Mouse (Mus musculus): ENCODE results near the gene Minos1. TPM values are rescaled to one million over a fixed set of nuclear protein-coding genes. Genes with fewer than 3 reads are reported as not detected.

Minos1 gene
- total RNA-seq, 2 experiments from 2014 or later: 352 to 357 TPM

DNA sequence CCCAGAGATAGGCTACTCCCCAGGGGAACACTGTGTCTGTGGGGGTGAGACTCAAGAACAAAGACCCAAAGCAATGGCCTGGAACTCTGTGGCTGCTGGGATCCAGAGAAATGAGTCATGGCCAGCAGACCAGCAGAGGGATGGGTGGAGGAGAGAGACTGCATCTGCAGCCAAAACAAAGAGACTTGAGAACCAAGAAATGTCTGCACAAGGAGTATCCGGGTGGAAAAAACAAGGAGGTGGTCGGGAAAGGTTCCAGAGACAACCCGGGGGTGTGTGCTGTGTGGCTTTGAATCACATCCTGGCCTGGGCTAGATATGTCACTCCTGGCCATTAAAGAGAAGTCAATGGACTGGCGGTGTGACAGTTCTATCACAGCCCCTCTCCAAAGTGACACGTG, 15.8 kb upstream of the Minos1 start:
- DNase-seq (ENCODE audit: low spot score in 2 of 2): no peak

DNA sequence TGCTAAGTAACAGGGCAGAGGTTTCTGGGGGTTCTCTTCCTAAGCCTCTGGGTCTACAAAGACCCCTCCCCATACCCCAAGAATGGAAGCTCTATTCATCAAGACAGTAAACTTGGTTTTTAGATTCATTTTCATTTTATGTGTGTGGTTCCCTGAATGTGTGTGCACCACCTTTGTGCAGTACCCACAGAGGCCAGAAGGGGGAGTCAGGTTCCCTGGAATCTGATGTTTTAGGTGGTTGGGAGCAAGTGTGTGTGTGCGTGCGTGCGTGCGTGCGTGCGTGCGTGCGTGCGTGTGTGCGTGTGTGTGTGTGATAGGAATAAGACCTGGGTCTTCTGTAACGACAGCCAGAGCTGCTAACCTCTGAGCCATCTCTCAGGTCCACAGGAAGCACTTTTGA, 14.2 kb upstream of the Minos1 start:
- no peak for DNase-seq (ENCODE audit: low spot score in 2 of 2)

DNA sequence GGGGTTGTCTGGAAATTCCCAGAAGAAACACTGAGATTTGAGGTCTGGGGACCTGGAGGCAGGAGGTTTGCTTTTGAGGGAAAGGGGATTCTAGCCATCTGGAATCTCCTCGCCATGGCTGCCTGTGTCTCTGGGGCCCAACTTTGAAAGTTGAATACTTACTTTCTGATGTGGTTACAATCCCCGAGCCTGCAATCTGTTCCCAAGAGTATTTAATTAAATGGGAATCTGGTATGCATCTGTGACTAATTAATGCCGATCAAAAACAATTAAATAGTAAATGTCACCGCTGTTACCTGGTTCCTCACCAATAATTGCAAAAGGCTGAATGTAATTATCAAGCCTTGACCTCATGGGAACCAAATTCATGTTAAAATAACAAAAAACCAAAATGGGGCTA, 13.7 kb upstream of the Minos1 start:
- DNase-seq (ENCODE audit: low spot score in 2 of 2): no peak

DNA sequence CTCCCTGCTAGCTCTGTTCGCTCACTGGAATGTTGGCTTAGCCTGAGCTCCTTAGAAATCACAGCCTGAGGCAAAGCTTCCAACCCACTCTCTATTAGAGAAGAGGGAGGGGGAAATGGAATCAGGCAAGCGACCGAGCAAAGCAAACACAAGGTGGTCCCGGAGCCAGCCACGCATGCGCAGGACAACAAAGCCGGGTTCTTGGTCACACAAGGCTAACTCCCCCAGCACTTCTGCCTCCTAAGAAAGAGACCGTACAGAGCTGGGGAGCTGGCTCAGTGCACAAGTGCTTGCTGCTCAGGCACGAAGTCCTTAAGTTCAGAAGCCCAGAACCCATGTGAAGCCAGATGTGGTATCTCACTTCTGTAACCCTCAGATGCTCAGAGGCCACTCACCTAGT, 12.1 kb upstream of the Minos1 start:
- no peak for DNase-seq (ENCODE audit: low spot score in 2 of 2)

DNA sequence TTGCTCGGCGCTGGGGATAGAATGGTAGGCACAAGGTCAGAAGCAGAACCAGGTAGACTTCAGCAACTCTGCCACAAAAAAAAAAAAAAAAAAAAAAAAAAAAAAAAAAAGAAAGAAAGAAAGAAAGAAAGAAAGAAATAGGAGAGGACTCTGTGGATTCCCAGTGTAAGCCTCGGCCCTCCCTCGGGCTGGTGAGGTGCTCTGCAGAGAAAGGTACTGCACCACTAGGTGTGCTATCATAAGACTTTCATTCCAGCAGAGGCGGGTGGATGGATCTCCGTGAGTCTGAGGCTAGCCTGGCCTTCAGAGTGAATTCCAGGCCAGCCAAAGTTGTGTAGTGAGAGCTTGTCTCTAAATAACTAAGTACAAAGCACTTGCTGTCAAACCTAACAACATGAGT, 10.9 kb upstream of the Minos1 start:
- DNase-seq (ENCODE audit: low spot score in 2 of 2): no peak

DNA sequence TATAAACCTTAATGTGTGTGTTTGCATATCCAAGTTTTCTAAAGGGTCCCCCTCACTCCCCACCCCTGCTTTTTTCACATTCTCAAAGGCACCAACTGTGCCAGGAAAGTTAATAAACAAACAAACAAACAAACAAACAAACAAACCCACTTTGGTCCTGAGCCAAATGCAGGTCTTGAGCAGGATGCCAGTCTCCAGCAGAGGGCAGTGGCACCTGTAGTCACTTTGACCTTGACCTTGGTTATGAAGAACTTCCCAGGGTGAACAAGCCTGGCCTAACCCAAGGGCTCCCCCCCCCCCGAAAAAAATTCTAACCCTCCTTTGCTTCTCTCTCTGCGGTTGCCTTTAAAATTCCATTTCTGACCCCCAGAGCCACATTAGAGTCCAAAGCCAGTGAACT, 9.4 kb upstream of the Minos1 start:
- no peak for DNase-seq (ENCODE audit: low spot score in 2 of 2)

DNA sequence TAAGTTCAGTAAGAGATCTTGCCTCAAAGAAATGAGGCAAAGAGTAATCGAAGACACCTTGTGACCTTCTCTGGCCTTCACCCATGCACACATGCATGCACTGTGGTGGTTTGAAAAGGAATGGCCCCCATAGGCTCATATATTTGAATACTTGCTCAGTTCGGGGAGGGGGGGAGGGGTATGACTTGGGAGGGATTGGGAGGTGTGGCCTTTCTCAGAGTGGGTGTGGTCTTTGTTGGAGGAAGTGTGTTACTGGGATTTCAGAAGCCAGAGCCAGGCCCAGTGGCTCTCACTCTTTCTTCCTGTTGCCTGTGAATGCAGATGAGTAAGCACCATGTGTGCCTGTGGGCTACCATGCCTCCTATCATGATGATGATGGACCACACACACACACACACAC, 5.1 kb upstream of the Minos1 start:
- no peak for DNase-seq (ENCODE audit: low spot score in 2 of 2)

DNA sequence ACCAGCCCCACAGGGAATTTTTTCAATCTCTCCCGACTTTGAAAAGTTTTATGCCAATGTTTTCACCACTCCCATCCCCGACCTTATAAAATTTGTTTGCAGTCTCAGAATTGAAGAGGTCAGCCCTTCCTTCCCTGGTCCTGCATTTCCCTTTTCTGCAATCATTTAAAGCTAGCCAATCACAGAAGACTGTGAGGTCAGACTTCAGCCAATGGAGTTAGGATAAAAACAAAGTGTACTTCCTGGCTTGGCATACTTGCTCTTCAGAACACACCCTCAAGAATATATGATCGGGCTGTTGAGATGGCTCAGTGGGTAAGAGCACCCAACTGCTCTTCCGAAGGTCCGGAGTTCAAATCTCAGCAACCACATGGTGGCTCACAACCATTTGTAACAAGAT, 2.2 kb upstream of the Minos1 start:
- DNase-seq (ENCODE audit: low spot score in 2 of 2): no peak

DNA sequence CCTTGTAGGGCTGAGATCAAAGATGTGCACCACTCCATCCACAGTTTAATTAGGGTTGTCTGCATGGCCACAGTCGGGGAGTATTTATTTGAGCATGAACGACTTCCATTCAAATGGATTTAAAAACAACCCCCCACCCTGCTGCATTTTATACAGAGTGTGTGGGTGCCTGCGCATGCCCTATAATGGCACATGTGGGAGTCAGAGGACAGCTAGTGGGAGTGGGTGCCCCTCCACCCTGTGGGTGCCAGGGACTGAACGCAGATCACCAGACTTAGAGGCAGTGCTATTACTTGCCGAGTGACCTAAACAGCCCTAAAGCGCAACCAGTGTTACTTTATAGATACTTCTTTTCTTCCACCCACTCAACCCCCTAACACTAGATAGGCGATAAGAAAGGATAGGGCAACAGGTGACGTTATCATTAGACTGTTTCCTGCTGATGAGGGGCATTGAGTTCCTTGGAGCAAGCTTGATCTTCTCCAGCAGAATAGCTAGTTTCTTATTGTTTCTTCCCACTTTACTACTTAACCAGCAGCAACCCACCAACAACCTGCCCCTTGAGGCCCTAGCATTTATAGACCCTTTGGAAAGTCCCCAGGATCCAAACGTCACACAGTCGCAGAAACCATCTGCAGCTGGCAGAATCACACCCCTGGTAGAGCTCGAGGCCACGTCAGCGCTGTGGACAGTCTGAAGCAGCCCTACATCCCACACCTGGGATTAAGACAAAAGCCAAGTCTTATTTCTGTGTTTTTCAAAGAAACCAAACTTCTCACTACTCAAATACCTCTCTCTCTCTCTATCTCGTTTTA, 1.2 kb upstream of the Minos1 start:
- no peak for DNase-seq (ENCODE audit: low spot score in 2 of 2)

DNA sequence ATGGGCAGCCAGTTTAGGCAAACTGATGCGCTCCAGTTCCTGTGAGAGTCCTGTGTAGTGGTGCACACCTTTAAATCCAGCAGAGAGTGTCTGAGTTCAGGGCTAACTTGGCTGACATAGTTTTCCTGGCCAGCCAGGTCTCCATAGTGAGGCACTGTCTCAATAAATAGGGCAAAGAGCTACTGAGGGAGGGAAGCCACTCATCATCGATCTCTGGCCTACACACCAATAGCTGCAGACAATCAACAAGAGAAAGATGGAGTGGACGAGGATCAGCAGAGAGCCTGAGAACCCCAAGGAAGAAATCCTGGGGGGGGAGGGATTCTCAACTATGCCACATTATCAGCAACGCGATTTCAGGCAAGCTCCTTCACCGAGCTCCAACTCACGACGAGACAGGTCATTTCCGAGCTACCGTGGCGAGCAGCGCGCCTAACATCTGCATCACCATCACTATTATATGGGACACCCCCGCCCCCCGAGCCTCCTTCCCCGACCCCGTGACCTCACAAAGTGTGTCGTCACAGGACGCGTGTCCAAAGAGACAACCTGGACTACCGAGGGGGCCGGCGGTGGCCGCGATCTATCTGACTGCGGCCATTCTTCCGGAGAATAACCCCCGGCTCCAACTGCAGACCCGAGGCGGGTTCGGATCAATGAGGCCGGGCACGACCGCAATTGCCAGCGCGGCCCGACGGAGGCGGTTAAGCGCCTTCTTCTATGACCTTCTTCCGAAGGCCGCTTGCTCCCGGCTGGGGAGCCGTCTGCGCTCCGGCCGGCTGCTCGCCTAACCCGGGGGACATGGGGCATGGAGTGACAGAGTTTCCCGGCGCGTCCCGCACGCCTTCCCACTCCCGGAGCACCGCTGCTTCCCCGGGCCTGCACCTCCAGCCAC, 860 bp downstream of the Minos1 start:
- DNase-seq (ENCODE audit: low spot score in 2 of 2): peak in 1 of 2 experiments; percentile 14

DNA sequence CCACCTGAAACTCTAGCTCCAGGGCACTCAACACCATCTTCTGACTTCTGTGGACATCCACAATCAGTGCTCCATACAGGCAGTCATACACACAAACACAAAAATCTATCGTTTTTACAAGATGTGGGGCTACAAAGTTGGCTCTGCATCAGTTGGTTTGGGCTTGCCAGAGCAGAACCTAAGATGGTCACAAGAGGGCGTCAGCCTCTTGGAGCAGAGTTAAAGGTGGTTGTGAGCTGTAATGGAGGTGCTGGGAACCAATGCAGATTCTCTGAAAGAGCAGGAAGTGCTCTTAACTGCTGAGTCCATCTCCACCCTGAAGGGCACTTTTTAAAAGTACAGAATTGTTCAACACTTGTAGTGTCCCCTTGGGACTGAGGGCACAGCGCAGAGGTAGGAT, 4.4 kb downstream of the Minos1 start:
- DNase-seq (ENCODE audit: low spot score in 2 of 2): no peak

DNA sequence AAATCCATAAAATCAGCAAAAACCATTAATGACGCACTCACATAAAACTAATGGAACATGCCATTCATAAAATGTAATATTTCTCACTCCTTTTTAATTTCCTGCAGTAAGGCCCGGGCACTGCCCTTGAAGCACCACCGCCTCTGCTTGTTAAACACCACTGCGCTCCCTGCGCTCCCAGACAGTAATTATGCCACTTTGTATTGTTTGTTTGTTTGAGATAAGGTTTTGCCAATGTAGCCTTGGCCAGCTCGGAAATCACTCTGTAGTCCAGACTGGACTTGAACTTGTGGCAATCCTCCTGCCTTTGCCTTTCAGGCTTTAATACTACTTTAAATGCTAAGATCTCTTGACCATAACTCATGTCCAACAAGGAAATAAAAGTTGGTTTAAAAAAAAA, 6.0 kb downstream of the Minos1 start:
- no peak for DNase-seq (ENCODE audit: low spot score in 2 of 2)

DNA sequence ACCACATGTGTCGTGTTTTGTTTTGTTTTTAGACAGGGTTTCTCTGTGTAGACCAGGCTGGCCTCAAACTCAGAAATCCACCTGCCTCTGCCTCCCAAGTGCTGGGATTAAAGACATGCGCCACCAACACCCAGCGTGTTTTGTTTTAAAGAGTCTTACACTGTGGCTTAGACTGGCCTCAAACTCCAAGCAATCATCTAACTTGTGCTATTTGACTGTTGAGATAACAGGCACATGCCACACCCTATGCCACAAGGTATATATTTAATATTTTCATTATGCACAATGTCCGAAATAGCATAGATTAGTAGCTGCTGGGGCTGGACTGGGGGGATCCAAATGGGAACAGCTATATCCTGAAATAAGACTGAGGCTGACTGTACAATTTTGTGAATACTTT, 8.4 kb downstream of the Minos1 start:
- DNase-seq (ENCODE audit: low spot score in 2 of 2): no peak

DNA sequence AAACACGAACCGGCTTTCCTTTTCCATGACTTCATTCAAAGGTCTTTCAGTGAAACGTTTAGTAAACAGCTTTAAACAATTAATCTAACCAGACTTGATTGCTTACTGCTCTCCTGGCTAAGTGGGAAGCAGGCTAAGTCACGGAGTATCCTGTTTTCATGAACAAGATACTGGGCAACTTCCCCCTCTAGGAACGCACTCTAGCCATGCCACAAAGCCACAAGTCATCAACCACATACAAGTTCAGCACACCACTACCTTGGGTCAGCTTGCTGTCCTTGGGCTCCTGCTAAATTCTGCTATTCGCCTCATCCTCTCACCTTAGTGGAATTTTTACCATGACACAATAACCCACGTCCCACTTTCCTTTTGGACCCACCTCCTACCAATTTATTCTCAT, 9.9 kb downstream of the Minos1 start:
- no peak for DNase-seq (ENCODE audit: low spot score in 2 of 2)

DNA sequence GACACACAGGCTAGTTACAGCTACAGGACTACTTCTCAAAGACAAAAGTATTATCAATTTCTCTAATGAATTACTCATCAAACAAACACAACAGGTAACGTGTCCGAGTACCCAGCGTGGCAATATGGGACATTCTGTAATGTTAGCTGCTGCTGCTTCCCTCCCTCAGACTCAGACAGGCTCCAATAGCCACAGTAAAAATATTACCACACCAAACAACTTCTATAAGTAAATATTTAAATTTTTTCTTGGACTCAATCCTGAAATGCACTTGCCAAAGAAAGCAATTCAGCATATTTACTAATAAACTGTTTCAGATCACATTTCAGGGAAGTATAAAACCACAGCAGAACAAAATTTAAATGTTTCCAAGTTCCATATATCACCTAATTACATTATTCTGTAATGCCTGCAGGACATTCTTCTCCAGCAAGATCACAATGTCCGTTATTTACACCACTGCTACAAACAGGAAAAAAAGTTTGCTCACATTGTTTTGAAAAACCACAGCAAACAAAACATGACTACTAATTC, 10.6 kb downstream of the Minos1 start:
- no peak for DNase-seq (ENCODE audit: low spot score in 2 of 2)

DNA sequence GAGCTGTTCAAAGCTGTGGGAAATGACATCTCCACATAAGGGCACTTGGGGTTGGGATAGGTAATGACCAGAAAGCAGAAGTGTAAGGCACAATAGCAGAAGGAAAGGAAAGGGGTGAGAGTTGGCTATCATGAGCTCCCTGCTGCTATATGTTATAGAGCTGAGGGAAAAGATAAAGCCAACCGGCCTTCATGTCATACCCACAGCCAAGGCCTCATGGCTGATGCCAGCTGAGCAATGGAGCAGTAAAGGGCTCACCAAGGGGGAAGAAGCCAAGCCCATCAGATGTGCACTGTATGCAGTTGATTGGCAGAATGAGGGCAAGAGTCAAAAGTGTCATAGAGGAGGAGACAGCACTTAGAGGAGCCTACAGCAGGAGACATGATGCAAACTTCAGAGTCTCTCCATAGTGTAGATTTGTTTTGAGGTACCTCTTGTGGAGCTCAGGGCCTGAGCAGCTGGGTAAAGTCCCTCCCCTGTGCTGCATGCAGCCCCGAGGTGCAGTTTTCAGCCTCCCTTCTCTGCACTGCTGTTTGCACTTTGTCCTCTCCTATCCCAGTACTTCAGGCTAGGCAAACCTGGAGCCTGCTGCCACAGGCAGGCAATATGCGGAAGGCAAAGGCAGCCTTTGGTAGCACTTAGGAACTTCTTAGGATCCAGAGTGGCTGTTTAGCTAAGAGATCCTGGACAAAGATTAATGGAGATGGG, 14.4 kb downstream of the Minos1 start:
- no peak for DNase-seq (ENCODE audit: low spot score in 2 of 2)

DNA sequence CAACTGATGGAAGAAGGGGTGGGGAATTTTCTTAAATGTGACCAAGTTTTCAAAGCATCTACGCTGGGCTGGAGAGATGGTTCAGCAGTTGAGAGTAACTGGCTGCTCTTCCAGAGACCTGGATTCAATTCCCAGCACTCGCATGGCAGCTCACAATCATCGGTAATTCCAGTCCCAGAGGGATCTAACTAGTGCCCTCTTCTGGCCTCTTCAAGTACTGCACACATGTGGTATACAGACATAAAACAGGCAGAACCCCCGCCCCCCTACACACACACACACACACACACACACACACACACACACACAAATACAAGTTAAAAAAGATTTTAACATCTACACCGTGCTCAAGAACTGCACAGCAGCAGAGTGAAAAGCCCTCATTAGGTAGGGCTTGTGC, 15.2 kb downstream of the Minos1 start:
- DNase-seq (ENCODE audit: low spot score in 2 of 2): no peak

DNA sequence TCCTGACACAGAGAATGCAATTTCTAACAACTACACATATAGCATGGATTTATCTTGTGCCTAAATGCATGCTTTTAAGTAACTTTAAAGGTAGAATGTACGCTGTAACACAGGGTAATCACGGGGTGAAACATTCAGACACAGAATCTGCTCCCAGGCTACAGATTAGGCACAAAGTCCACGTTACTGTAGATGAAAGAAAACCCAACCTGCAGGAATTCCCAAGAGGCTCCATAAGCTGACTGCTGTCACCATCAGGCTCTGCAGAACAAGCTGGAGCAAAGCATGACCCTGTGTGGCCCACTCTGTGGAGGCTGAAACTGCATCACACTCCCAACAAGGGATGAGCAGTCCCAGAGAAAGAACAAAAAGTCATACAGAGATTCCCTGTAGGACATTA, 18.4 kb downstream of the Minos1 start:
- no peak for DNase-seq (ENCODE audit: low spot score in 2 of 2)

DNA sequence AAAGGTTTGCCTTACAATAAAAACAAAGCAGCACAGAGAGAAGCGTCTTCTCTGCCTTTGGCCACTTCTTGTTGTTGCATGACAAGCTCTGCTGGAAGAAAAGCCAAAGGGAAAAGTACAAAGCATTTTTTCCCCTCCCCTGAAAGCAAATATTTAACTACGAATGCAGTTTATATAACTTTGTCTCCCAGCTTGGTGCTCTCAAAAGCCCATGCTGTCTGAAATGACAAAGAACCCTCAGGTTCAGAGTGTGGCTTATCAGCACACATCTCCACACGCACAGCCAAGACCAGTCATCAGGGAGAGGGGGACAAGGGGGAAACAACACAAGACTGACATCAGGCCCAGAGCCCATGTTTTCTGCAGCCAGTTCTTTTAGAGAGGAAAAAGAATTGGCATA, 19.5 kb downstream of the Minos1 start:
- no peak for DNase-seq (ENCODE audit: low spot score in 2 of 2)

DNA sequence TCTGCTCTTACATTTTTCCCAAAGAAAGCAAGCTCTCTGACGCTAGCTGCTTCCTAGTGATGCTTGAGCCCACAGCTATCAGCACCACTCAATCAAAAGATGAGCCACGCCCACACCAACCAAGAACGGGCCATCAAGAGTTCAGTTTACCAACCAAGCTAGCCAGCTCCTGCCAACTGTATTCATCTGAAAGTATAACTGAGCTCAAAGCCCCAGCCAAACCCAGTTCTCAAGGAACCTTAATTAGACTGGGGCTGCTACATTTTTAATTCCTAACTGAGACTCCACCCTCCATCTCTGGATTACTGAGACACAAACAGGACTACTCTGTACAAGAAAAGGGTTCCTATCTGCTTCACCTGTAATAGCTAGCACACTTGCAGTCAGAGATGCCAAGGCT, 20.1 kb downstream of the Minos1 start:
- no peak for DNase-seq (ENCODE audit: low spot score in 2 of 2)

DNA sequence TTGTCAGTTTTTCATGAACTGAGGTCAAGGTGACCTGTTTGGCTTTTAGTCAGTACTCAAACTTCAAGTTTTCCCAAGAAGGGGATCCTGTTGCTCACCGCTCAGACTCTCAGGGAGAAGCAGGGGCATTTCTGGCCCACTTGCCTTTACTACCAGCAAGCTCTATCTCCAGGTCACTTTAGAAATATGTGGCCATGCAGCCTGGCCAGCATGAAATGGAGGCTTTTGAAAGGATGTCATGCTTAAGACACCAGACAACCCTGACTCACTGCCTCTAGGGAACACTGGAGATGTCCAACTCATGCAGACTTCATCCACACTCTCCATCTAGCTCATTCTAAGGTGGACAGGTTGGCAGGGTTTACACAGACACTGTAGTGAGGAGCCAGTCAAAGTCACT, 25.5 kb downstream of the Minos1 start:
- DNase-seq (ENCODE audit: low spot score in 2 of 2): no peak

DNA sequence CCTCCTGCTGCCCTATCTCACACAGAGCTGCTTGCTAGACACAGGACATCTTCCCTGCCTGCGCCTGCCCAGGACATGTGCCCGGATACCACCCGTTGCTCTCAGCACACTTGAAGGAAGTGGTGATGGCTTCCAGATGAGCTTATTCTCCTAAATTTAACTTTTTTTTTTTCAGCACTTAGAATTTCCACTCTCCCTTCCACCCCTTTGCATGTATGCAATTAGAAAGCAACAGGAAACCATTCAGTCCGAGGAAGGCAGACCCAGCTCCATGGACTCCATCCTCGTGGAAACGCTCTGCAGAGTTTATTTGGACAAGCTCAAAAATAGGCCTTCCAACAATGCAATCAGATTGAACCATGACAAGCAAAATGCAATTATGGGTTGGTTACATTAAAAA, 29.4 kb downstream of the Minos1 start:
- no peak for DNase-seq (ENCODE audit: low spot score in 2 of 2)
